Mouse (Mus musculus) common myeloid progenitor, adult 5-6 weeks (primary cell): ENCODE data around the gene Grk1. TPM values are rescaled to one million over a fixed set of nuclear protein-coding genes. Genes with fewer than 3 reads are reported as not detected.

ENCODE experiments used
- ATAC-seq: replicated peaks from 2 replicates; pipeline ENCODE4 v1.8.0; 2016; ENCODE audit warnings: low read depth, mild to moderate bottlenecking, moderate TSS enrichment, inconsistent platforms; ENCODE audit not compliant: poor library complexity, severe bottlenecking
- total RNA-seq: library from RNA; stranded (forward); fragments of 200-1000, 187-1606 nt; gene quantifications from 2 replicates; pipeline ENCODE4 v1.2.3, GENCODE M21; 2017

Grk1 gene
- total RNA-seq, 1 experiment from 2014 or later: not detected

GRCm38 (mm10) chr8:13420970-13421369 is 16.1 kb downstream of the Grk1 start:
- no peak for ATAC-seq

GRCm38 (mm10) chr8:13427351-13427750 is 22.5 kb downstream of the Grk1 start:
- ATAC-seq: no peak

DNA sequence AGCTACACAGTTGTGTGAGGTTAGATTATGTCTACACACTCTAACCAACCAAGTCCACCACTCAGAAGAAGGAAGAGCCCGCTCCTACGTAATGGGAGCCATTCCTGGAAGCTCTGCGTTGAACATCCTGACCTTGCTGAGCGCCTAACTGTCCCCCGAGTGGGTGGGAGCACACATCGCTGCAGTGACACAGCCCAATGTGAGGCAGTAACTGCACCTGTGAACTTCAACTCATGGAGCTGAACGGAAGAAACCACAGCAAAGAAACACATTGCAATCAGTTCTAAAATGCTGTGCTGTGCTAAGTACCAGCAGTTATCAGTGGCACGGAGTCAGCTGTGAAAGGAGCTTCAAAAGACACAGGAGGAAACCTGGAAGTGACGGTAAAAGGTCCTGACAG is 23.3 kb downstream of the Grk1 start:
- 0 out of 2 replicates have a peak, but pooled peaks have one; percentile 4 for ATAC-seq

DNA sequence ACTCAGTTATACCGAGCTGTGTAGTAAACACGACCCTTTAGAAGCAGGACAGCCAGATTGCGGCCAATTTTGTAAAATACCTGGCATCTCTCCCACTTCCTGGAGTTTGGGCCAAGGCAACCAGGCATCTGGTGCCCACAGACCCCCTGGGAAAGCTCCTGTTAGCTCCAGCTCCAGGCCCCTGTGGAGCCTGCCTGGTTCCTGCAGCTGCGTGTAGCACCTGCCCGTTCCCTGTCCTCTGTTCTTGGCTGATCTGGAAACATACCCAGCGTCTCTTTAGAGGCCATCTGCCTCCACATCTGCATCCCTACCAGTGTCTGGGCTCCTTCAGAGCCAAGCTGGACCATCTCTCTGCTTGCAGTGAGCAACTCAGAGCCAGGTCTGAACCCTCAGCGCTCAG is 25.5 kb downstream of the Grk1 start:
- ATAC-seq: no peak

GRCm38 (mm10) chr8:13430866-13431265 is 26.0 kb downstream of the Grk1 start:
- no peak for ATAC-seq

GRCm38 (mm10) chr8:13433130-13433529 is 28.2 kb downstream of the Grk1 start:
- peak; percentile 50 for ATAC-seq

DNA sequence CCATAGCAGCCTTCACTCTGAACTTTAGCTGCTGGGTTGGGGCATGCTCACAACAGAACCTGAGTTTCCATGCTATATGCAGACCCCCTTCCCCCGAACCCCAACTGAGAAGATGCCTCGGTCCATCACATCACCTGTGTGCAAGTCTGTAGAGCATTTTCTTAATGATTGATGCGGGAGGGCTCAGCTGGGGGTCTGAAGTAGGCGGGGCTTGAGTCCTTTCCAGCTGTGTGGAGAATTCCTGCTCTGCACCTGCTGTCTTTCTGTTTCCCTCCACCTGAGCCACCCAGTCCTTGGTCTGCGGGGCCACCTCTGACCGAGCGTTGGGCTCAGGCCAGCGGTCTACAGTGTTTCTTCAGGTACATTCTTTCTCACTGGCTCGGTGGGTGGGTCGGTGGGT is 30.0 kb downstream of the Grk1 start, which contains the start of gene Tmem255b:
Gene Tmem255b, plus strand, starts transcription at position 301 of the 400 bp plus-strand sequence.
- no peak for ATAC-seq

GRCm38 (mm10) chr8:13436052-13436451 is 31.2 kb downstream of the Grk1 start:
- no peak for ATAC-seq

DNA sequence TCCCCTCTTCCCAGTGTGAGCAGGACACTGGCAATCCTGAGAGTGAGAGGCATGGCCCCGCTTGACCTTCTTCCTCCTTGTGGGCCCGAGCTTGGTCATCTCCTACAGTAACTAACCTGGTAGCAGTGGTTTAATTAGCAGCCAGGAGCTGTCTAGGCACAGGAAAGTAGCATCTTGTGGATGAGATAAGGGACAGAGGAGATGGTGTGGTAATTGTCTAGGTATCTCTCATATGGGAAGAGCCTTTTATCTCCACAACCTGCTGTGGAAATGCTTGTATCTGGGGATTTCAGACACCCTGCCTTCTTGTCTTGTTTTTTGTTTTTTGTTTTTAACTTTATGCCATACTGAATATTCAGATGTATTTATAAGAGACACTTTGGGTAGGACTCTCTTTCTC is 32.6 kb downstream of the Grk1 start:
- no peak for ATAC-seq

- no peak for ATAC-seq
These were observed 37.3 kb downstream of the Grk1 start for GRCm38 (mm10) chr8:13442152-13442551.

- no peak for ATAC-seq
These were observed 41.6 kb downstream of the Grk1 start for GRCm38 (mm10) chr8:13446456-13446855.

DNA sequence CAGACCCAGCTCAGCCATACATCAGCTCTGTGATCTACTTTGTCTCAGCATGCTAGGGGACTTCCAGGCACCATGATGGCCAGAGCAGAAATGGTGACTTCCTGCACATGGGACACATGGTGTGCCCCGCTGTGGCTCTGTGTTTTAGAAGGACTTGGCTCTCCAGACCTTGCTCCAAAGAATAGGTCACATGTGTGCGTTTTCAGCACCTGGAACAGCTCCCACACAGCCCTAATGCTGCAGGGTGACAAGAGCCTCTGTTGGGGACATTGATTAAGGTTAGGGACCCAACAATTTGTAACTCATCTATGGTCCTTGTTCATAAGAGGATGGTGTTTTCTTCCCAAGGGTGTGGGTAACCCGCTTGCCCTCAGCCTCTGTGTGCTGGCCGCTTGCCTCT is 43.3 kb downstream of the Grk1 start:
- peak; percentile 85 for ATAC-seq

DNA sequence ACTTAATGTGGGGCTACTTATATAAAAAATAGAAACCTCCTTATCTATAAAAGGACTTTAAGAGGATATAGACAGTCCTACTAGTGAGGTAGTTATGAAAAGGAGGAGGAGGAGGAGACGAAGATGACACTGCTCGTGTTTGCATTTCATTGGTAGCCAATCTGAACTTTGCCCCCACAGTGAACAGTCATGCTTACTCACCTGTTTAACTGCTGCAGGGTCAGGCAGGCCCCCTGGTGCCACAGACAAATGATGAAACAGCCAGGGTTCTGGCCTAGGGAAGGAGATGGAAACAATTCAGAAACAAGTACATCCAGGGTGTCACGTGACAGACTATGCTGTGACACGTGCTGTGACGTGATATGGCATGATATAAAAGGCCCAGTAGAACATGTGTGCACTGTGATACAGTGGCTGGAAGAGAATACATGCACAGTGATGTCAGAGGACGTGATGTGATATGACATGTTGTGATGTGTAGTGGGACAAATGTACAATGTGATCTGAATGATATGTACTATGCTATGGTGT is 46.9 kb downstream of the Grk1 start:
- ATAC-seq: no peak

GRCm38 (mm10) chr8:13454341-13455113 is 49.6 kb downstream of the Grk1 start:
- ATAC-seq: no peak

DNA sequence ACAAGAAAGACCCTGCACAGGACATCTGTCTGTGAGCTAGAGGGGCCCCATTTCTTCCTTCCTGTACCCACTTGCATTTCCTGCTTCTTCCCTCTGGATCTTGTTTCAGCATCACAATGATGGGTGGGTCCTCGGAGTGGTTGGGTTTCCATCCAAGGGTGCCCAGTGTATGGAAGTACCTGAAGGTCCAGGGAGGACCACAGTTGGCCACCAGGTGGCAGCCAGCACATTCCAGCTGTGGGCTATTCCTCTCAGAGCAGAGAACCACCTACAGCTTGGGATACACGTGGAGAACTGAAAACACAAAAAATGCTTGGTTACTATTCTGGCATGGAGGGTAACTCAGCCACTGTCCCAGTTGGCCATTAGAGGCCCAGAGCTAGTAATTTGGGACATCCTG is 50.4 kb downstream of the Grk1 start:
- ATAC-seq: peak; percentile 75

DNA sequence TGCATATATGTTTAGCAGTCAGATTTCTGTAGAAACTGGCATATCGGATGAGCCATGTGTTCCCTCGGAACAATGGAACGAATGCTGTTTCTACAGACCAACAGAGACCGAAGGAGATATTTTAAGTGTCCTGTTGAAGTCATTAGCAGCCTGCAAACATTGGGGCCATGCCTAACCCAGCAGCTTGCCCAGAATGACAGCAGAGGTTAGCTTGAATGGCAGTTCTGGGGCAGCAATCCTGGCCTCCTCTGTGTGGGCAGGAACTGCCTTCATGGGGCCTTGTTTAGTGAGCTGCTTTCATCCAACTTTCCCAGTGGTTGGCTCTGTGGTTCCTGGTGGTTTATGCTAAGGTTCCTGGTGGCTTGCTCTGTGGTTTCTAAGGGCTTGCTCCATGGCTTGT is 54.5 kb downstream of the Grk1 start:
- no peak for ATAC-seq

DNA sequence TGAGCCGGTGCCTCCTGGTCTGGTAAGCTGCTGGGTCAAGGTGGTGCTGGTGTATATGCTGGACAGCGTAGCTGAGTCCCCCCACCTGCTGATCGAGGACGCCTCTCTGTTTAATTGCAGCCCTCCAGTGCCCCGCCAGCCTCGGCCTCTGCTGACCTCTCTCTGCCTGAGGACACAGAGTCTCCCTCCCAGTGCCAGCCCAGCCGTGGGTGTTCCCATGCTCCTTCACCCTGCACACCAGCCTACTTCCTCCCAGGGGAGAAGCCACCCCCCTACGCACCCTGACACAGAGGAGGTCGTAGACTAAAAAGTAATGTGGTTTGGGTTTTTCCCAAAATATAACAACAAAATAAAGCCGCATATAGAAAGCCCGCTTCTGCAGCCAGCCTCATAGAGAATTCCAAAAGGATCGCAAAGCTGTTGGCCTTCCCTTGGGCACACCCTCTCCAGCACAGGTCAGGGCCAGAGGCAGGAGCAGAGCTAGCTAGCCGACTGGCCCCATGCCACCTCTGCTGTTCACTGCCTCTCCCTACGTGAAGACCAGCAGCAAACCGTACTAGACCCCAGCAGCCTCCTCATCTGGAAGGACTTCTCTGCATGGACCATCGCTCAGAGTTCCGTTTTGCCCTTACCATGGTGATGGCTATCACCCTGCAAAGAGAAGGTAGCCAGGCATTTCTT is 56.3 kb downstream of the Grk1 start:
- ATAC-seq: no peak

- peak; percentile 64; the same call in 1 of the 2 replicates for ATAC-seq
These were observed 57.0 kb downstream of the Grk1 start for GRCm38 (mm10) chr8:13461843-13462242.

GRCm38 (mm10) chr8:13462392-13462791 is 57.5 kb downstream of the Grk1 start:
- no peak for ATAC-seq

DNA sequence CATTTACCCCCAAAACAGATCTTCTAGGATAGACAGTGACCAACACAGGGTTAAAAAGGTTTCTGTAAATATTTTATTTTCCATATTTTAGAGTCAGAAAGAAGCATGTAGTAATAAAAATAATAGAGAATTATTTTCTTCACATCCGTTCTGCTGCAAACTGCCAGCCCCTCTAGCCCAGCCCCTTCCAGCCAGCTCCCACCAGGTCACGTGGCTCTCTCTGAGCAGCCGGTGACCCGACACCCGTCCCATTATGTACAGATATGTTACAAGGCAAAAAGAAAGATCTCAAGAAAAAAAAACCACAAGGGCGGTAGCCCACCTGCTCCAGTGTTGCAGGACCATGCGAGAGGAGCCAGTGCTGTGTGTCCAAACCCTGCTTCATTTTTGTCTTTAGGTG is 60.4 kb downstream of the Grk1 start:
- ATAC-seq: no peak

DNA sequence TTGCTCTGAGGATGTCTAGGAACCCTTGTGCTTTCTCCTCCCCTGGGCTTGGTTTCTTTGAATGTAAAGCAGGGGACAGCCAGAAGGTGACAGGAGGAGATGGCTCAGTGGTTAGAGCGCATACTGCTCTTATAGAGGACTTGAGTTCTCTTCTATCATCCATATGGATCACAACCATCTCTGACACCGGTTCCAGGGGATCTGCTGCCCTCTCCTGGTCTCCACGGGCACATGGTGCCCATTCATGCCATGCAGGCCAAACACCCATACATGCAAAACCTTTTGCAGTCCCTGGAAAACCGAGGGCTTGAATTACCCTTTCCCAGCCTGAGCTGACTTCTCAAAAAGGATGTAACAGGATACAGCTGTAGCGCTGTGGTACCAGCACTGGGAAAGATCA is 62.1 kb downstream of the Grk1 start:
- ATAC-seq: 0 out of 2 replicates have a peak, but pooled peaks have one; percentile 35
